Mouse (Mus musculus): ENCODE measurements around the gene Epha2. TPM values are rescaled to one million over a fixed set of nuclear protein-coding genes. Genes with fewer than 3 reads are reported as not detected.

Gene Epha2
- total RNA-seq (2023), result 1 to 10 TPM in 1 of 2 experiments, under 1 TPM in 1; 0.99 to 1.4 TPM

DNA sequence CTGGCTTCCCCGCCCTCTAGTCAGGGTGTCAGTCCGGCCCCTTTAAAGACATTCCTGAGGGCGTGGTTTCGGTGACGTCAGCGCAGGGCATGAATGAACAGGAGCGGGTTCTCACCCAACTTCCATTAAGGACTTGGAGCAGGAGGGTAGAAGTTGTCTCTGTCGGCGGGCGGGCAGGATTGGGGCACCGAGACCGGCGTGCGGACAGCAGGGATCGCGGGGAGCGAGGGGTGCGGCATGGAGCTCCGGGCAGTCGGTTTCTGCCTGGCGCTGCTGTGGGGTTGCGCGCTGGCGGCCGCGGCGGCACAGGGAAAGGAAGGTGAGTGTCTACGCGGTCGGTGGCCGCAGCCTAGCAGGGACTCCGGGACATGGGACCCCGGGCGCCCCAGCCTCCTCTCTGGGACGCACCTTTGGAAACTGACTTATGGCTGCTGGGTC lies at the start of gene Epha2:
Gene Epha2 (plus strand): TSS at position 125 of the 438 bp plus-strand sequence.

DNA sequence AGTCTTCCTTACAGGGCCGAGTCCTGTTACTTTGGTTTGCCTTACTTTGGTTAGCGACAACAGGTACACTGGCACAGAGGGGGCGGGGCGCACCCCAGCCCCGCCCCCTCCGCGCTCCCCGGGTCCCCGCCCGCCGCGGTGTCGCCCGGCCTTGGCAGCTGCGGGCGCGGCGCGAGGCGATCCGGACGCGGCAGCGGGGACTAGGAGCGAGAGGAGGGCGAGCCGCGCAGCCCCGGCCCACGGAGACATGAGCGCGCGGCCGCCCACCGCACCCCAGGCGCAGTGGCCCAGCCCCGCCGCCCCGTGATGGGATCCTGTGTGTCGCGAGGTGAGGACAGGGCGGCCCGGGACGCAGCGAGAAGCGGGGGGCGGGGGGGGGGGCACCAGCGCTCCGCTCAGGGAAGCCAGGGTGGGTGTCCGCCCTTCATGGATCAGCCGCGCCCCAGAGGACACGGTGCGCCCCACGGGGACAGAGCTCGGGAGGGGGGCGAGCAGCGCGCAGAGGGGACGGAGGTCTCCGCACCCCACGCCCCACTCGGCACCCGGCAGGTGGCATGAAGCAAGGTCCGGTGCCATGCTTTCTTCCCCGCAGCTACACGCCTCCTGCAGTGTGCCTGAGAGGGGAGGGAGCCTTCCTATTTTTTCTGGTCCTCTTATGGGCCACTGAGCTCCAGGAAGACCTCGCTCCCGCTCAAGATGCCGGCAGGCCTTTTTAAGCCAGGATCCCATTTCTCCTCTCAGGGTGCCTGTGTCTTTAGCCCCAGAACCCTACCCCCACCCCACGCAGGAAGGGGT lies 67.2 kb downstream of the Epha2 start, which contains the start of gene Fam131c:
Gene Fam131c (plus strand): TSS at position 224 of the 795 bp plus-strand sequence.

Other genes starting within 250 kb of the Epha2 start
- 1 to 10 TPM; 6.6 to 8.0 TPM for gene Crocc, start 240.7 kb upstream of the Epha2 start, total RNA-seq (2023)
- 10 to 100 TPM; 83.8 to 90.1 TPM for gene Necap2, start 222.9 kb upstream of the Epha2 start, total RNA-seq (2023)
- not detected for gene Spata21, start 212.9 kb upstream of the Epha2 start, total RNA-seq (2023)
- 10 to 100 TPM; 71.7 to 80.8 TPM for gene Szrd1, start 161.5 kb upstream of the Epha2 start, total RNA-seq (2023)
- gene Fbxo42, start 153.3 kb upstream of the Epha2 start, total RNA-seq (2023), result 10 to 100 TPM; 19.1 to 25.2 TPM
- gene Rsg1, start 87.3 kb upstream of the Epha2 start, total RNA-seq (2023), result 1 to 10 TPM; 1.4 to 3.7 TPM
- not detected for gene Arhgef19, start 61.7 kb upstream of the Epha2 start, total RNA-seq (2023)
- gene Fam131c, start 67.0 kb downstream of the Epha2 start, total RNA-seq (2023), result not detected
- not detected for gene Clcnka, start 97.5 kb downstream of the Epha2 start, total RNA-seq (2023)
- gene Clcnkb, start 114.8 kb downstream of the Epha2 start, total RNA-seq (2023), result not detected
- gene Hspb7, start 119.5 kb downstream of the Epha2 start, total RNA-seq (2023), result under 1 TPM in 1 of 2 experiments, not detected in 1; 0.46 TPM
- gene Srarp, start 134.9 kb downstream of the Epha2 start, total RNA-seq (2023), result not detected
- 10 to 100 TPM; 18.5 to 24.3 TPM for gene Zbtb17, start 143.4 kb downstream of the Epha2 start, total RNA-seq (2023)
- 10 to 100 TPM; 82.0 to 96.2 TPM for gene Spen, start 237.4 kb downstream of the Epha2 start, total RNA-seq (2023)

Measured in neutrophil, adult 83 days (primary cell).